Mouse (Mus musculus) cerebellum, adult 2 months (tissue): Measurements from ENCODE around the gene Guca1b. TPM values are rescaled to one million over a fixed set of nuclear protein-coding genes. Genes with fewer than 3 reads are reported as not detected.

Source experiments
- DNase-seq, 2 experiments: peaks; one replicate each; pipeline ENCODE4 v3.0.0; 2021
- H3K27ac ChIP-seq: fragments of 200-500 bp; 2 replicates; pipeline ENCODE4 v1.5.1; 2012; ENCODE audit warnings: low read length, control low read depth, inconsistent platforms; ENCODE audit not compliant: insufficient read depth
- H3K27me3 ChIP-seq: fragments of 200-500 bp; 2 replicates; pipeline ENCODE4 v1.6.1; 2012; ENCODE audit warnings: inconsistent platforms, mild to moderate bottlenecking, low read length, moderate library complexity; ENCODE audit not compliant: control insufficient read depth, insufficient read depth
- H3K4me1 ChIP-seq: fragments of 200-500 bp; 2 replicates; pipeline ENCODE4 v1.6.1; 2011; ENCODE audit warnings: low read length; ENCODE audit not compliant: control insufficient read depth, insufficient read depth
- H3K4me3 ChIP-seq: fragments of 200-500 bp; replicated peaks from 2 replicates; pipeline ENCODE3; 2011; ENCODE audit warnings: mild to moderate bottlenecking, low read depth, low read length, control low read depth; ENCODE audit not compliant: insufficient read depth
- CTCF ChIP-seq: fragments of 200-500 bp; IDR thresholded peaks from 2 replicates; pipeline ENCODE4 v1.5.1; 2011; ENCODE audit warnings: low read depth, mild to moderate bottlenecking, control low read depth, low read length, moderate library complexity, borderline replicate concordance; ENCODE audit not compliant: insufficient read depth
- POLR2A ChIP-seq: fragments of 200-500 bp; IDR thresholded peaks from 2 replicates; pipeline ENCODE4 v1.6.1; 2011; ENCODE audit warnings: low read length, control low read depth, borderline replicate concordance; ENCODE audit not compliant: insufficient read depth
- WGBS: fragments of 180-500 bp; shearing (Covaris S2); methylation state at CpG from one replicate; pipeline ENCODE4 v1.1.7; 2018; 5-methylcytosine and 5-hydroxymethylcytosine counted together
- polyA plus RNA-seq: library from polyadenylated mRNA; depleted of rRNA; stranded (reverse); fragments of >200 nt; gene quantifications from 2 replicates; pipeline ENCODE4 v1.2.3, GENCODE M21; 2012; rRNA removed

The Guca1b gene
- 1.9 and 2.0 TPM in 2 replicates for polyA plus RNA-seq

GRCm38 (mm10) chr17:47385145-47385544 is at the start of gene Guca1b:
Guca1b (plus strand) TSS chr17:47385393.
- no peak within 1 kb of the TSS for H3K4me3 ChIP-seq
- H3K27ac ChIP-seq = no peak within 1 kb of the TSS
- no peak for DNase-seq
- H3K4me1 ChIP-seq = no peaks in the 10 kb centered on the region
- TF ChIP-seq POLR2A = no peak
- TF ChIP-seq CTCF = no peak
- no peaks in the 10 kb centered on the region for H3K27me3 ChIP-seq
- 43% methylated on average over 10 of the region's 10 CpGs for WGBS

DNA sequence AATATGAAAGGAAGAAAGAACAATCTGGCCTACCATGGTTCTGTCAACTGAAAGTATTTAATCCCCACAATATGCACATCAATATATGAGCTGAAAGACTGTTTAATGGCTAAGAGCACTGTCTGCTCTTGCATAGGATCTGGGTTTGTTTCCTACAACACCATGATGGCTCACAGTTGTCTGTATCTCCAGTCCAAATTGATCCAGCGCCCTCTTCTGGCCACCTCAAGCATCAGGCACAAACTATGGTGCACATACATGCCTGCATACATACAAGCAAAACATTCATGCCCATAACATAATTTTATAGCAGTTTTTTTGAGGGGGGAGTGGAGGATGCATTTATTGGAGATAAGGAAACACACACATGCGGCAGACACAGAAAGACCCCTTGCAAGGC is 42.1 kb upstream of the Guca1b start:
- 92% methylated on average over 2 of the region's 2 CpGs for WGBS
- no peak overlapping the region for H3K4me3 ChIP-seq
- no peaks in the 10 kb centered on the region for H3K4me1 ChIP-seq
- no peaks in the 10 kb centered on the region for H3K27me3 ChIP-seq
- DNase-seq = no peak
- TF ChIP-seq CTCF (no peak), POLR2A (no peak)
- H3K27ac ChIP-seq = no peak overlapping the region

- H3K4me3 ChIP-seq = no peak overlapping the region
- no peak overlapping the region for H3K27ac ChIP-seq
- no peaks in the 10 kb centered on the region for H3K27me3 ChIP-seq
- DNase-seq = no peak
- no peak for TF ChIP-seq POLR2A
- no peak for TF ChIP-seq CTCF
- H3K4me1 ChIP-seq = no peaks in the 10 kb centered on the region
- WGBS = 90% methylated on average over 3 of the region's 3 CpGs
Measured at GRCm38 (mm10) chr17:47349721-47350319, 35.4 kb upstream of the Guca1b start.

DNA sequence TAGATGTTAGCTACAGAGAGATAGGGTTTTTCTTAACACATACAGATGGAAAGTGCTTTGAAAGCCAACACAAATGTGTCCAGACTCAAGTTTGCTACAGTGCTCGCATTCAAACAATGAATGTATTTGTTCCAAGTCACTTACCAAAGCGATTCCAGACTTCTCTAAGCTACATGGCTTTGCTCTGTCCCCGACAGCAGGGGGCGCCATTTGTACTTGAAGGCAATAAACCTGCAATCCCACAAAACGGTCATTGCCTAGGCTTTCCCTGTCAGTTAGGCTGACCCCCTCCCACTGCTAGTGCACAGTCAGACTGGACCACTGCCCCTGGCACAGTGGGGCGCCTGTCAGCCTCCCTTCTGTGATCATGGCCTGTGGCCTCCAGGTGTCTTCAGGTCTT is 25.2 kb upstream of the Guca1b start:
- TF ChIP-seq POLR2A = no peak
- TF ChIP-seq CTCF = peak; percentile 45
- Histone ChIP-seq H3K4me1 (no peaks in the 10 kb centered on the region), H3K27ac (no peak overlapping the region), H3K4me3 (no peak overlapping the region), H3K27me3 (no peaks in the 10 kb centered on the region; the same call in 1 of the 2 replicates)
- 29% methylated on average over 6 of the region's 6 CpGs for WGBS
- DNase-seq = peak in 1 of 2 experiments; percentile 30

GRCm38 (mm10) chr17:47361343-47361742 is 23.9 kb upstream of the Guca1b start:
- no peak for DNase-seq
- 72% methylated on average over 11 of the region's 11 CpGs for WGBS

DNA sequence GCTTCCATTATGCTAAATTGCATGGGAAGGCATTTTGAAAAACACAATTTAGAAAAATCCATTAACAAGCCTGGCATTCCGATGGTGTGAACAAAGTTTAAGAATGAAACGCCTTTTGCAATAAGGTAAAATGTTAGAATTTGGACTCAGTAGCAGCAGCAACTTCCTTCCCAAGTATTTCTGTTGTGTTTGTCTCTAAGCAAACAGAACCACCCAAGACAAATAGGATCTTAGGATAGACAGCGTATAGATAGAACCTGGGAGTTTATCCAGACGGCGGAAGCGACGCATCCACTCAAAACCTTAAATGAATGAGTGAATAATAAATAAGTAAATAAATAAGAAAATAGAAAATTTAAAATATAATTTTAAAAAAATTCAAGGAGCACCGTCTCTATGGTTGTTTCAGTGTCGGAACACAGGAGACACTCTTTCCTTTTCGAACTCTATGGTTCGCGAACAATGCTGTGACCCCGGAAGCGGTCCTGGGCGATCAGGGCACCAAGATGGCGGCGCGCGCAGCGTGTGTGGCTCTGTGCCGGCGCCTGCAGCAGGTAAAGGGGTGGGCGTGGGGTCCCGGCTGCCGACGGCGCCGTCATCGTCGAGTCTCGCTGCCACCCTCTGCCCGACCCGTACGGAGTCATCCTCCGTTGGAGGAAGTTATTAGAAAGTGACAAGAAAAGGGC is 16.6 kb upstream of the Guca1b start, which contains the start of gene Mrps10:
Mrps10 (plus strand) TSS at position 487 of the 686 bp plus-strand sequence.
- H3K27me3 ChIP-seq = no peaks in the 10 kb centered on the region
- H3K27ac ChIP-seq = peak within 1 kb of the TSS; percentile 12; the same call in 1 of the 2 replicates
- DNase-seq = peak; percentile 86 to 91
- H3K4me3 ChIP-seq = peak within 1 kb of the TSS; percentile 99
- 3% methylated on average over 35 of the region's 35 CpGs for WGBS
- peak; percentile 68; the same call in 1 of the 2 replicates for TF ChIP-seq POLR2A
- no peak for TF ChIP-seq CTCF
- no peaks in the 10 kb centered on the region for H3K4me1 ChIP-seq

More at GRCm38 (mm10) chr17:47361343-47361742, 23.9 kb upstream of the Guca1b start:
- Histone ChIP-seq H3K4me3 (no peak overlapping the region), H3K27me3 (no peaks in the 10 kb centered on the region; the same call in 1 of the 2 replicates), H3K4me1 (no peaks in the 10 kb centered on the region), H3K27ac (no peak overlapping the region)
- TF ChIP-seq POLR2A (no peak), CTCF (no peak)

- peak overlapping the region; percentile 99 for H3K4me3 ChIP-seq
- H3K4me1 ChIP-seq = no peaks in the 10 kb centered on the region
- no peak for DNase-seq
- no peaks in the 10 kb centered on the region for H3K27me3 ChIP-seq
- H3K27ac ChIP-seq = peak overlapping the region; percentile 12; the same call in 1 of the 2 replicates
- 1% methylated on average over 20 of the region's 20 CpGs for WGBS
- TF ChIP-seq CTCF (no peak), POLR2A (no peak)
Measured at GRCm38 (mm10) chr17:47369087-47369443, 16.1 kb upstream of the Guca1b start.

GRCm38 (mm10) chr17:47371451-47371850 is 13.7 kb upstream of the Guca1b start:
- DNase-seq = peak; percentile 53 to 56
- TF ChIP-seq CTCF = peak; percentile 62
- no peak for TF ChIP-seq POLR2A
- no peak overlapping the region for H3K4me3 ChIP-seq
- no peaks in the 10 kb centered on the region for H3K4me1 ChIP-seq
- H3K27me3 ChIP-seq = no peaks in the 10 kb centered on the region
- H3K27ac ChIP-seq = no peak overlapping the region
- WGBS = 7% methylated on average over 4 of the region's 4 CpGs
